Mouse (Mus musculus) neutrophil, adult 5-6 weeks (primary cell): Measurements from ENCODE around the gene Rapgef4. TPM values are rescaled to one million over a fixed set of nuclear protein-coding genes. Genes with fewer than 3 reads are reported as not detected.

Source experiments
- ATAC-seq: fragments of 151-379, 151-347 bp; 2 replicates; pipeline ENCODE4 v1.8.0; 2017; ENCODE audit warnings: mild to moderate bottlenecking, moderate TSS enrichment; ENCODE audit not compliant: insufficient number of reproducible peaks, poor library complexity, low FRiP score, severe bottlenecking; ENCODE audit errors: extremely low read depth
- total RNA-seq: library from RNA; stranded (forward); fragments of 200-1000 nt; gene quantifications from 2 replicates; pipeline ENCODE4 v1.2.3, GENCODE M21; 2017

Gene Rapgef4
- total RNA-seq, 1 experiment from 2014 or later, result 91.8 TPM

- no peak for ATAC-seq
Measured at GRCm38 (mm10) chr2:72197026-72197425, 216.0 kb downstream of the Rapgef4 start.

- no peak for ATAC-seq
Measured at GRCm38 (mm10) chr2:72199451-72199850, 218.4 kb downstream of the Rapgef4 start.

GRCm38 (mm10) chr2:72201506-72201905, 220.5 kb downstream of the Rapgef4 start:
- no peak for ATAC-seq

GRCm38 (mm10) chr2:72202252-72202651, 221.2 kb downstream of the Rapgef4 start:
- peak; percentile 42; the same call in 1 of the 2 replicates for ATAC-seq

GRCm38 (mm10) chr2:72203609-72204008, 222.6 kb downstream of the Rapgef4 start:
- ATAC-seq, result peak; percentile 70

GRCm38 (mm10) chr2:72205869-72206268, 224.8 kb downstream of the Rapgef4 start:
- ATAC-seq, result no peak

DNA sequence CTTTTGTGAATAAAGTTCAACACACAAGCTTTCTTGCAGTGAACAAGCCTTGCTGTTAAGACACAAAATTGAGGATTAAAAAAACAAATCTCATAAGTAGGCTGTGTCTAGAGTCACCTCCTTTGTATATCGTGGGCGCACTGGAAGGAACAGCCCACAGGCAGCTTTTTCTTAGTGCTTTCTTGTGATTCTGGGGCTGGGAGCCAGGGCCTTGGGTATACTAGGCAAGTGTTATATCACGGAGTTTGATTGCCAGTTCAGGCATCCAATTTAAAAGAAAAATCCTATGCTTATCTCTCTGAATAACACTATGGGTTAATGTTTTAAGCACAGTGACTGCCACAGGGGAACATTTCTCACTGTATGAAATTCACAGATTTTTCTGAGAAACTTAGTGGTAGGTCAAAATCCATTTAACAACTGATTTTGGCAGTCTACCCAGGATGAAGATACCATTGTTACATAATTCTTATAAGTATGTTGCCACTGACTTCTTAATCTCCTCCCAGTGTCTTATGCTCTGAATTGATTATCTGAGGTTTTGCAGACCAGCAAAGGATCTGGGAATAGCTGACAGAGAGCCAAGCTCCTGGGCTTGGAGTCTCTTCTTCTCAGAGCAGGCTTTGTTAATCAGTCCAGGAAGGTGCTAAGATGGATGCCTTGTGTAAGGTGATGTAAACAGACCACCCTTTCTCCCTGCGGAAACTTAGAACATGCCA, 225.6 kb downstream of the Rapgef4 start:
- ATAC-seq, result no peak

GRCm38 (mm10) chr2:72217336-72217735, 236.3 kb downstream of the Rapgef4 start:
- no peak for ATAC-seq

DNA sequence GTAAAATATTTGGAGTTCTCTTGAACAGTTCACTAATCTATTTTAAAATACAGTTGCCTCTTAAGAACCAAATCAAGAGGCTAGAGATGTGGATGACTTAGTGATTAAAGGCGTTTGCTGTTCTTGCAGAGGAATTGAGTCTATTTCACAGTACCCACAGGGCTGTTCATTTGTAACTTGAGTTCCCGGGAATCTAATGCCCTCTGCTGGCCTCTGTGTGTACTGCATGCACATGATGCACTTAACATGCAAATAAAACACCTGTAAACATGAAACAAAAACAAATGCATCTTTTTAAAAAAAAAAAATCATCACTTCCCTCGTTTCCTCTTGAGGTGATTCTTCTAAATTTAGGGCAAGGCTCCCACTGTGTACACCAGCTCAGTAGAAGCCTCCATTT, 238.9 kb downstream of the Rapgef4 start:
- peak; percentile 76 for ATAC-seq

DNA sequence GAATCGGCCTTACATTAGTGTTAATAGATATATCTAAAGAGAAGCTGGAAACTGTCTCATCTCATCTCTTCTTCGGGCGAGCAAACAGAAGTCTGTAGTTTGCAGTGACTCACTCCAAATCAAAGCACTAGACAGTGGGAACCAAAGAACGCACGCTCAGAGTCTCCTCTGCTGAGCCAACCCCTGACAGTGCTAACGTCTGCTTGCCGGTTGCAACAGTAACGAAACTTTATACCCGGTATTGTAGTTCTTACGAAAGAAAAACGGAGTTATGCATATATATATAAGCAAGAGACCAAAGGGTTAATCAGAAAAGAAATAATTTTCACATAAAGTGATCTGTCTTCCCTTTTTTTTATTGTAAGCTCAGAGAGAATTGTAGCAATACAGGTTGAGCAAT, 240.2 kb downstream of the Rapgef4 start:
- ATAC-seq, result no peak

- no peak for ATAC-seq
Measured at GRCm38 (mm10) chr2:72221706-72222105, 240.7 kb downstream of the Rapgef4 start.

- no peak for ATAC-seq
Measured at GRCm38 (mm10) chr2:72222276-72222675, 241.2 kb downstream of the Rapgef4 start.

DNA sequence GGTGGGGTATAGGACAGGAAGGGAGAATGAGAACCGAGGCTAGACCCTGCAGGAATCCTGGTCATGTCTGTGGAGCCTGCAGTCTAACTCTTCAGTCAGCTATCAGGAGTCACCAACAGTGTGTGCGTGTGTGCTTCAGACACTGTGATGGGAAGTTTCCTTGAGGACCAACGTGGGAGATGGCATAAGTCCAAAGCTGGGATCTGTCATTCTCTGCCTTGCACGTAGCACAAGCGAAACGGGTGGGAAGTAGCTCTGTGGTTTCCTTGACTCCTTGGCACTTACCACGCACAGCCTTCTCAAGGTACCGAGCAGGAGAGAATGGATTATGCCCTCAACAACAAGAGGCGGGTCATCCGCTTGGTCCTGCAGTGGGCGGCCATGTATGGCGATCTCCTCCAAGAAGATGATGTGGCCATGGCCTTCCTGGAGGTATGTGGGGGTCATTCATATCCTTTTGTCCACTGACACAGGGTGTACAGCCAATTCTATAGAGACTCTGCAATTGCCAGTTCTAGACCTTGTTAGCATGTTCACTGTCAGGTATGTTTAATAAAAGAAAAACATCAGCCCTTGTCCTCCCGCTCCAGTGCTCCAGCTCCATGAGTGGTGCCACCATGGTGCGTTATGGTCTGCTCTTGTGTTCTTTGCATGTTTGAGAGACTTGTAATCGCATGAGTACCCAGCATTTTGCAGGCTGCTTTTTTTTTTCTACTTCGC, 241.9 kb downstream of the Rapgef4 start:
- ATAC-seq, result no peak

DNA sequence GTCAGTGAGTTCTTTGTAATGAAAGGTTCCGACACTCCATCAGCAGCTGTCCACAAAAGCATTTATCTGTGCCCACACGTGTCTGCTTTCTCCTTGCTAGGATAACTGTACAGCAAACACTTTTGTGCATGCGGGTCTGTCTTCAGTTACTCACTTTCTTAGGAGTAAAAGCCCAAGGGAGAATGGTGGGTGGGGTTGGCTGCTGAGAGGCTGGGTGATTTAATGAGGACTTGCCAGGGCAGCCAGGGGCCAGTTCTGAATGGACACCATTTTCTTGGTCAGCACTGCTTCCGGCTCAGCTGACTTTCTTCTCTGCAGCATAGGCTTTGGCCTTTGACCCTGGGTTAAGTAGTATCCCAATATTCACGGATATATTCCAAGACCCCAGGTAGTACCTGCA, 242.4 kb downstream of the Rapgef4 start:
- ATAC-seq, result no peak

DNA sequence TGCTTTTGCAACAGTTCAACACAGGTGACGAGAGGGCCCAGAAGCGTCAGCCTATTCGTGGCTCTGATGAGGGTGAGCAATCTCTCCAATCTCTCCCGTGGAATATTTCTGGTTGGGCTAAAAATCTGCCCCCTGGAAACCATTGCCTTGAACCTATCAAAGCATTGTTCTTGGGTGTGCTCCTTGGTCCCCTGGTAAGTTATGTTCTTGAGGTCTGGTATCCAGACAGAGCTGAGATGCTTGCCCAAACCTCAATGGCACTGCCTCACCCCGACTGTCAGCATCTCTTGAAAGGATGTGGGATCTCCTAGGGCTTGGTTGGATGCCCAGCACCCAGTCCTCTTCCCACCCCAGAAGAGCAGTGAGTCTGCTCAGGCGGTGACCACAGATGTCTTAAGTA, 245.0 kb downstream of the Rapgef4 start:
- no peak for ATAC-seq

- ATAC-seq, result no peak
Measured at GRCm38 (mm10) chr2:72227416-72227815, 246.4 kb downstream of the Rapgef4 start.

- ATAC-seq, result no peak
Measured at GRCm38 (mm10) chr2:72228881-72229280, 247.8 kb downstream of the Rapgef4 start.

GRCm38 (mm10) chr2:72230545-72230944, 249.5 kb downstream of the Rapgef4 start:
- ATAC-seq, result no peak

GRCm38 (mm10) chr2:72234085-72234484, 253.0 kb downstream of the Rapgef4 start:
- ATAC-seq, result no peak

GRCm38 (mm10) chr2:72234943-72235342, 253.9 kb downstream of the Rapgef4 start:
- peak; percentile 82; the same call in 1 of the 2 replicates for ATAC-seq
